Mouse (Mus musculus): ENCODE measurements at regions not wholly inside any gene's neighbourhood (a gene's known extent, or its start where the extent isn't known, plus 50 kb on each side); places are given as distances from the start of the nearest gene placed in this dataset.

GRCm38 (mm10) chr3:70263318-70263717 is 255.9 kb downstream of the Otol1 start:
- no peak for TF ChIP-seq CTCF (IDR thresholded peaks at IDR 0.05)
- no peak for TF ChIP-seq EP300 (IDR thresholded peaks at IDR 0.05)

Measured in lung, postnatal 0 days (tissue).